Mouse (Mus musculus): Measurements from ENCODE around the gene Gm8922.
"Not testable (repeated sequence)": the region's sequence is repeated elsewhere in the genome, so short reads cannot be mapped to it uniquely, and the experiment has no call there.

Gm8922 gene

DNA sequence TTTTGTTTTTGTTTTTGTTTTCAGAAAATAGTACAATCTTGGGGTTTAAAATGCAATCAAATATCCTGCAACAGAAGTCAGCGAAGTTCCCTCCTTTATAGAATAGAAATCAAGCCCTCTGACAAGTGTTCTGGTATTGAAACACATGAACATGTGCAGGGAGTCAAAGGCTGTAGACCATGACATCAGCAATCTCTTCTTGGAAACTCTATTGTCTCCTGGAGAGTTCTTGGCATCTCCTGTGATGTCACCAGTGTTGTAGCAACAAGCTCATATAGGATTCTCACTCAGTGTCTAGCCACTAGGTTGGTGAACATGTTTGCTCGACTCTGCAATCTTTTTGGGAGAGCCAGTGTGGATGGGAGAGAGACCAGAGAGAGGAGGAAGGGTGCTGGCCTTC lies at the start of gene Gm8922:
Gene Gm8922, plus strand, starts transcription at position 301 of the 400 bp plus-strand sequence.
- not testable (repeated sequence) for DNase-seq (ENCODE audit: low read depth, low spot score)
